Mouse (Mus musculus): ENCODE measurements around the gene Rnf187. TPM values are rescaled to one million over a fixed set of nuclear protein-coding genes. Genes with fewer than 3 reads are reported as not detected.

Gene Rnf187
- total and polyA plus RNA-seq, 3 experiments = 185 to 195 (median 188) TPM

DNA sequence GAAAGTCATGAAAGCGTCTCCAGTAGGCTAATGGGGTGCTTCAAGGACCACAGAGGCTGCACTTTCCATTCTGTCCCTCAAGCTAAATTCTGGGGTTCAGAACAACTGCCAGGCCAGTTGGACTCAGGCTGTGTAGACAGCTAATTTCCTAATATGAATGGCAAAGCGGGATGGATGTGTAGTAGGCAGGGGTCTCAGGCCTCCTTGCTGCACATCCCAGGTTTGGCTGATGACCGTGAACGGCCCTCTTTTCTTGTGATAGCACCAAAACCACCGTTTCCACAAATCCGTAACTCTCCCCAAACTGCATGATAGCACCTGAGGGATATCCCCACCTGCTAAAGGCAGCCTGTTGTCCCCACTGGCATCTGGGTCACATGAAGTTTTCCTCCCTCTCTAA is 19.8 kb upstream of the Rnf187 start:
- H3K9me3 ChIP-seq (replicated peaks; ENCODE audit: low read length) = peaks cover 7% of the 10 kb centered on the region
- in situ Hi-C loops (cut with MboI; ENCODE audit: low pct_ligation_motif_present, low pct_unique_long_range_greater_than_20kb, low sequenced_read_pairs) (loop anchor here (5.0 kb wide), 1 partner anchor 36 kb away; no protein-coding TSS in a partner anchor), dilution Hi-C loops (cut with MboI; ENCODE audit: extremely low pct_ligation_motif_present, extremely low pct_unique_long_range_greater_than_20kb, low sequenced_read_pairs) (no loop called here)
- no peak overlapping the region for H3K27ac ChIP-seq (ENCODE audit: insufficient read depth, low read depth)
- H3K4me1 ChIP-seq (ENCODE audit: control insufficient read depth in 1 of 2, insufficient read depth in 2 of 2) = peaks cover 13 to 45% of the 10 kb centered on the region in 2 experiments
- DNase-seq (ENCODE audit: extremely low read depth) = no peak
- no peak for TF ChIP-seq RAD21 (IDR thresholded peaks at IDR 0.05; ENCODE audit: low read depth, low read length)
- no peak for TF ChIP-seq JUN (IDR thresholded peaks at IDR 0.05; ENCODE audit: insufficient read depth, low read depth, low read length)
- TF ChIP-seq MAFK (IDR thresholded peaks at IDR 0.05; ENCODE audit: insufficient replicate concordance, low read length) = no peak
- no peak for TF ChIP-seq ZKSCAN1 (IDR thresholded peaks at IDR 0.05; ENCODE audit: borderline replicate concordance, low read depth, low read length)
- TF ChIP-seq RCOR1 (conservative IDR thresholded peaks at IDR 0.05; ENCODE audit: low read depth, low read length) = no peak
- no peak for TF ChIP-seq MEF2A (IDR thresholded peaks at IDR 0.05; ENCODE audit: borderline replicate concordance, low read depth, low read length)
- TF ChIP-seq EP300 (IDR thresholded peaks at IDR 0.05; ENCODE audit: low read length) = no peak
- TF ChIP-seq CHD1 (IDR thresholded peaks at IDR 0.05; ENCODE audit: low read depth, low read length) = no peak
- no peak for TF ChIP-seq SIN3A (IDR thresholded peaks at IDR 0.05; ENCODE audit: low read length)
- no peak for TF ChIP-seq USF1 (IDR thresholded peaks at IDR 0.05; ENCODE audit: low read depth, low read length)
- TF ChIP-seq ZMIZ1 (IDR thresholded peaks at IDR 0.05; ENCODE audit: low read depth, low read length) = no peak
- TF ChIP-seq NELFE (IDR thresholded peaks at IDR 0.05; ENCODE audit: low read depth, low read length) = no peak
- no peak for TF ChIP-seq ETS1 (conservative IDR thresholded peaks at IDR 0.05; ENCODE audit: low read depth, low read length)
- TF ChIP-seq JUND (conservative IDR thresholded peaks at IDR 0.05; ENCODE audit: low read depth, low read length) = no peak
- no peak for TF ChIP-seq CHD2 (IDR thresholded peaks at IDR 0.05; ENCODE audit: low read length)
- peak overlapping the region; percentile 26; the same call in 1 of the 2 replicates for H3K4me2 ChIP-seq (ENCODE audit: insufficient read depth, low read depth, poor library complexity, severe bottlenecking)
- H3K27me3 ChIP-seq (replicated peaks) = peaks cover under 1% of the 10 kb centered on the region
- no peak overlapping the region for H3K4me3 ChIP-seq (replicated peaks in 1 of 3; ENCODE audit: low read depth in 2 of 3, low read length in 2 of 3, poor library complexity in 1 of 3)
- peaks cover 2% of the 10 kb centered on the region; the same call in 1 of the 2 replicates for H3K79me2 ChIP-seq (replicated peaks; ENCODE audit: control insufficient read depth, extremely low read depth, insufficient read depth, poor library complexity, severe bottlenecking)
- peaks cover 2 to 19% of the 10 kb centered on the region in 2 experiments for H3K36me3 ChIP-seq (replicated peaks in 1 of 2; ENCODE audit: control insufficient read depth in 1 of 2, insufficient read depth in 1 of 2, low read length in 1 of 2)
- H3K9ac ChIP-seq (ENCODE audit: insufficient read depth, low read depth) = no peak overlapping the region

DNA sequence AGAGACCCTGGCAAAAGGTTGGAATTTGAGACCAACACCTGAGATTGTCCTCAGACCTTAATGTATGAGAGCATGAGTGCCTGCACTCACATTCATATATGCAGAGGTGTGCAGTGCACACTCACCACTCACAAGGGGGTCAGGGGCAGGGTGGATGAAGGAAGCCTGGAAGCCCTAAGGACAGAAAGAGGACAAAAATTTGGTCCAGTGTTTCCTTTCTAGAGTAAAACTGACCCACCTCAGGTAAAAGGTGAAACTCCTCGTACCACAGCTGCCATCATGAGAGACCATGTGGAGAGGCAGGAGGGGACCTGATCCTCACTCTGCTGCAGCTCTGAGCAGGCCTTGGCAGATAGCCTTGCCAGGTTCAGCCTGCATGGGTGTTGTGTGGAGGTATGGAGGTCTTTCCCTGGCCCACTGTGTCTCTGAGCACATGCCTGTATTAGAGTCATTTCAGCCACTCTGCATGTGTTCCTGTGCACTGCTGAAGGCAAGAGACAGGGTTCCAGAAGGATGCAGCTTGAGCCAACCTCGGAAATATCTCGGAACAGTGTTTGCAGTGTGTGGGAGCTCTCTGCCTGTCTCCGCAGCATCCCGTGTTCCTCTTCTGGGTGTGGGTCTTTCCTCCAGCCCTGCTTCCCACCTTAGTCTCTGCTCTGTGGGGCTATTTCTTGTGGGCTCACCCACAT is 18.7 kb upstream of the Rnf187 start:
- Histone ChIP-seq H3K27ac (ENCODE audit: insufficient read depth, low read depth) (no peak overlapping the region), H3K4me2 (ENCODE audit: insufficient read depth, low read depth, poor library complexity, severe bottlenecking) (no peak overlapping the region), H3K4me1 (ENCODE audit: control insufficient read depth in 1 of 2, insufficient read depth in 2 of 2) (peaks cover 13 to 54% of the 10 kb centered on the region in 2 experiments), H3K27me3 (replicated peaks) (peaks cover 9% of the 10 kb centered on the region), H3K36me3 (replicated peaks in 1 of 2; ENCODE audit: control insufficient read depth in 1 of 2, insufficient read depth in 1 of 2, low read length in 1 of 2) (peaks cover 2 to 19% of the 10 kb centered on the region in 2 experiments), H3K9ac (ENCODE audit: insufficient read depth, low read depth) (no peak overlapping the region), H3K4me3 (replicated peaks in 1 of 3; ENCODE audit: low read depth in 2 of 3, low read length in 2 of 3, poor library complexity in 1 of 3) (no peak overlapping the region), H3K79me2 (replicated peaks; ENCODE audit: control insufficient read depth, extremely low read depth, insufficient read depth, poor library complexity, severe bottlenecking) (peaks cover 2% of the 10 kb centered on the region; the same call in 1 of the 2 replicates), H3K9me3 (replicated peaks; ENCODE audit: low read length) (peaks cover 7% of the 10 kb centered on the region)
- TF ChIP-seq SIN3A (IDR thresholded peaks at IDR 0.05; ENCODE audit: low read length) = no peak
- TF ChIP-seq KAT2A (IDR thresholded peaks at IDR 0.05; ENCODE audit: insufficient replicate concordance, low read length) = no peak
- TF ChIP-seq MAFK (IDR thresholded peaks at IDR 0.05; ENCODE audit: insufficient replicate concordance, low read length) = no peak
- in situ Hi-C loops (cut with MboI; ENCODE audit: low pct_ligation_motif_present, low pct_unique_long_range_greater_than_20kb, low sequenced_read_pairs) (loop anchor here (5.0 kb wide), 1 partner anchor 35 kb away; no protein-coding TSS in a partner anchor), dilution Hi-C loops (cut with MboI; ENCODE audit: extremely low pct_ligation_motif_present, extremely low pct_unique_long_range_greater_than_20kb, low sequenced_read_pairs) (no loop called here)
- no peak for DNase-seq (ENCODE audit: extremely low read depth)
